Mouse (Mus musculus) liver, embryonic 14.5 days (tissue): ENCODE results near the gene Abat. TPM values are rescaled to one million over a fixed set of nuclear protein-coding genes. Genes with fewer than 3 reads are reported as not detected.
A peak's percentile ranks its signal among the peaks of the same experiment; 100 is the strongest.

Source experiments
- ATAC-seq: fragments of 200-750 bp; cut with Nextera tagmentation; 2 replicates; pipeline ENCODE4 v1.8.0; 2017; ENCODE audit warnings: moderate number of reproducible peaks, mild to moderate bottlenecking, moderate library complexity; ENCODE audit not compliant: insufficient read depth
- DNase-seq, 3 experiments: peaks; one replicate each; pipeline ENCODE4 v3.0.0-alpha.2; 2012 to 2013; ENCODE audit warnings: low read depth in 3 of 3, low spot score in 3 of 3
- H3K27ac ChIP-seq: fragments of 300-500 bp; sonication (generic); 2 replicates; pipeline ENCODE4 v1.5.1; 2014; ENCODE audit warnings: moderate library complexity, mild to moderate bottlenecking, control low read depth, inconsistent platforms
- H3K27me3 ChIP-seq: fragments of 300-500 bp; sonication (generic); 2 replicates; pipeline ENCODE4 v1.6.1; 2014; ENCODE audit warnings: mild to moderate bottlenecking, low read length, moderate library complexity; ENCODE audit not compliant: control insufficient read depth, insufficient read depth
- H3K36me3 ChIP-seq: fragments of 300-500 bp; sonication (generic); replicated peaks from 2 replicates; pipeline ENCODE4 v1.6.1; 2014; ENCODE audit warnings: low read depth; ENCODE audit not compliant: control insufficient read depth, insufficient read depth
- H3K4me1 ChIP-seq, 2 experiments: fragments of 200-500 bp in 1 of 2; fragments of 300-500 bp in 1 of 2; sonication (generic) in 1 of 2; replicated peaks; 2 replicates each; pipeline ENCODE4 v1.6.1; 2012 to 2014; ENCODE audit warnings: antibody characterized with exemption in 1 of 2, inconsistent platforms in 1 of 2, low read length in 1 of 2; ENCODE audit not compliant: control insufficient read depth in 2 of 2, insufficient read depth in 2 of 2
- H3K4me2 ChIP-seq: fragments of 300-500 bp; sonication (generic); 2 replicates; pipeline ENCODE4 v1.6.1; 2014; ENCODE audit warnings: low read depth, mild to moderate bottlenecking, control low read depth, moderate library complexity
- H3K4me3 ChIP-seq, 2 experiments: fragments of 200-500 bp in 1 of 2; fragments of 300-500 bp in 1 of 2; sonication (generic) in 1 of 2; 2 replicates each; pipeline ENCODE4 v1.5.1; 2012 to 2014; ENCODE audit warnings: low read depth in 2 of 2, low read length in 2 of 2, mild to moderate bottlenecking in 2 of 2, control low read depth in 1 of 2, inconsistent platforms in 1 of 2, moderate library complexity in 1 of 2; ENCODE audit not compliant: insufficient read depth in 1 of 2
- H3K9ac ChIP-seq: fragments of 300-500 bp; sonication (generic); replicated peaks from 2 replicates; pipeline ENCODE4 v1.6.1; 2014; ENCODE audit warnings: mild to moderate bottlenecking, control low read depth, moderate library complexity
- H3K9me3 ChIP-seq: fragments of 300-500 bp; sonication (generic); 2 replicates; pipeline ENCODE4 v1.6.1; 2016; ENCODE audit warnings: low read length, mixed read lengths; ENCODE audit not compliant: control insufficient read depth
- CTCF ChIP-seq: IDR thresholded peaks from 2 replicates; pipeline ENCODE4 v1.5.1; 2016; ENCODE audit warnings: antibody characterized with exemption, low read depth, control low read depth
- EP300 ChIP-seq: IDR thresholded peaks from 2 replicates; pipeline ENCODE4 v1.6.1; 2016; ENCODE audit warnings: antibody characterized with exemption, low read depth
- WGBS: fragments of 180-500 bp; shearing (Covaris S2); extraction: QIAGEN DNeasy Blood & Tissue Kit; methylation state at CpG from one replicate; pipeline ENCODE4 v1.1.7; 2014; ENCODE audit not compliant: insufficient replicate concordance; 5-methylcytosine and 5-hydroxymethylcytosine counted together
- polyA plus RNA-seq, 2 experiments: library from polyadenylated mRNA; depleted of rRNA in 1 of 2; stranded (reverse) in 1 of 2; unstranded in 1 of 2; fragments of >200 nt; fragmentation: Nextera tagmentation in 1 of 2; extraction: Ambion mirVana in 1 of 2; gene quantifications; 2 replicates each; pipeline versions ENCODE4 v1.2.1 to v1.2.3; 2012 to 2014

Abat gene
- polyA plus RNA-seq (2012; rRNA removed) (11.9 and 12.8 TPM in 2 replicates), polyA plus RNA-seq (2014; fragmentation: Nextera tagmentation; extraction: Ambion mirVana) (13.7 and 16.3 TPM in 2 replicates)

DNA sequence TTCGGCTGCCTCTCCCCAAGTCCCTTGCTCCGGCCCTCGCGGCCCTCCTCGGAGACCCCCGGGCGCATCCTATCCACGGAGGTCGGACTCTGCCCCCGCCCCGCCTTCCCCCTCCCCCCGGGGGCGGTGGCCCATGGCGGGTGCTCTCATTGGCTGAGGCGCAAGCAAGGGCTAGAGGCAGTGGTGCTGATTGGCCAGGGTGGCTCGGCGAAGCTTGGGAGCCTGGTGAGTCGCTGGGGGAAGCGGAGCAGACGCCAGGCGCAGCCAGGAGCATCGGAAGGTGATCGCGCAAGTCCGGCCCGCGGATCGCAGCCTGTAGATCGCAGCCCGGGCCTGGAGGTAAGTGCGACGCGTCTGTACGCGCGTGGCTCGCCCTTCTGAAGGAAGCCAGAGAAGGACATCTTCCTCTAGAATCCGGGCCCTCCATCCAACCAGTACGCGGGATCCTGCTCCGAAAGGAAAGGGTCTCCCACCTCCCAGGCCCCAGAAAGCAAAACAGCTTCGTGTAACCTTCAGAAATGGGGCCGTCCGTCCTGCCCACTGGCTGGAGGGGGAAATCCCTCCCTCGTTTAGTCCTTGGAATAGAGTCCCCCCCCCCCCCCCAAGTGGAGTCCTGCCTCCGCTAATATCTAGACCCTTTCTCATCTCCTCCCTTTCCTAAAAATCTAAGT is at the start of gene Abat:
Gene Abat, plus strand, starts transcription at position 194 of the 671 bp plus-strand sequence.
- TF ChIP-seq CTCF (no peak), EP300 (no peak)
- no peak within 1 kb of the TSS for H3K27ac ChIP-seq
- no peaks in the 10 kb centered on the region for H3K36me3 ChIP-seq
- H3K9me3 ChIP-seq = no peaks in the 10 kb centered on the region
- DNase-seq (peak; percentile 27 to 42 (median 38)), ATAC-seq (peak; percentile 87)
- 1% methylated on average over 45 of the region's 46 CpGs for WGBS
- no peak within 1 kb of the TSS for H3K9ac ChIP-seq
- peak within 1 kb of the TSS; percentile 38 to 51 for H3K4me3 ChIP-seq
- peak within 1 kb of the TSS; percentile 48 for H3K4me2 ChIP-seq
- H3K27me3 ChIP-seq = peaks cover 3% of the 10 kb centered on the region; the same call in 1 of the 2 replicates
- peaks cover 0 to 4% of the 10 kb centered on the region in 2 experiments; a peak in 2 of 4 replicates for H3K4me1 ChIP-seq

DNA sequence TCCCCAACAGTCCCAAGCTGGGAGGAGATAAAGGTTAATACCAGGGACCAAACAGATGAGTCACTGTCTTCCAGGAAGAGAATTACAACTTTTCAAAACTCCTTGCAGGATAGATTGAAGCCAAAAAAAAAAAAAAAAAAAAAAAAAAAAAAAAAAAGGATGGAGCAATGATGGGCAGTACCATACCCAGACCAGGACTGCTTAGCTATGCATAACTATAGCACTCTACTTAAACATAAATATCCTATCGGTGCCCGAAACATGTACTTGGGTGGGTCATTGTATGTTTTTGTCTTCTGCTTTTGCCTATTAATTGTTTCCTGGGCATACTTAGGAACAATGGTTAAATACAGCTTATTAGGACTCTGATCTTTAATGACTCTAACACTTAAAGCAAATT is 43.1 kb upstream of the Abat start:
- no peak overlapping the region for H3K9ac ChIP-seq
- ATAC-seq = no peak
- WGBS = 73% methylated on average over 2 of the region's 2 CpGs

DNA sequence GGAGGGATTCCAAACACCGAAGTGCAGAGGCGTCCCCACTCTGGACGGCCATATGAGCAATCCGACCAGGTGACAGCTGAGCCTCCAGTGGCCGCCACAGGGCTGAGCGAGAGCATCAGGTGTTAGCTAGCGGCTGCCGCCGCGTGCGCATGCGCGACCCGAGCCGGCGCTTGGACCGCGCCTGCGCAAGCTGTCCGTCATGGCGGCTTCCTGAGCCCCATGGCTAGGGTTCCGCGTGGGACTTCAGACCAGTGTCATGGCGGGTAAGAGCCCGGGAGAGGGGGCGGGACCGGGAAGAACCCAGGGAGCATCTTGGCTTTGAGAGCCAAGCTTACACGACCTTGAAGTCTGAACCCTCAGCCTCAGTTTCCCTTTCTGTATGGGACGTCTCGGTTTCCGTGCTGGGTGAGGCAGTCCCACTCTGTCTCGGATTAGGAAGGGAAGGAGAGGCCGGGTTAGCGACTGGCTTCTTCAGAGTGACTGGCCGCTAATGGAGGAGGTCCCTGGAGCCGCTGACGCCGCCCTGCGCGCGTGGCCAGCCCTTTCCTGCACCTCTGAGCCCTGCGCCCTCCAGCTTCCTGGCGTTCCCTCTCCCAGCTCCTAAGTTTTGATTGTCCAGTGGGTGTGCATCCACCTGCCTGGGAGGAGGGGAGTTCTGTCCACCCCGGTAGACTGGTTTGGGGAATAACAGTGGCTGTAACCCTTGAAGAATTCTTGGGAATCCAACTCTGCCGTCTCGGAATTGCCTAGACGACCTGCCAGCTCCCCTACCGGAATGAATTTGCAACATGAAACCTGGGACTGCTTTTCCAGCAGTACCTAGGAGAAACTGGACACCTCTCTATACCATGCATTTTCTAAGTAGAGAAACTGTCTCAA is 42.4 kb upstream of the Abat start, which contains the start of gene Mettl22:
Gene Mettl22, plus strand, starts transcription at position 186 of the 879 bp plus-strand sequence.
- TF ChIP-seq EP300 (no peak), CTCF (peak; percentile 55)
- peak within 1 kb of the TSS; percentile 55 for H3K9ac ChIP-seq
- H3K36me3 ChIP-seq = no peaks in the 10 kb centered on the region
- H3K4me1 ChIP-seq = peaks cover 3 to 7% of the 10 kb centered on the region in 2 experiments; a peak in 3 of 4 replicates
- peak within 1 kb of the TSS; percentile 53 for H3K27ac ChIP-seq
- ATAC-seq (peak; percentile 99), DNase-seq (peak; percentile 75 to 78 (median 78))
- no peaks in the 10 kb centered on the region for H3K9me3 ChIP-seq
- peak within 1 kb of the TSS; percentile 71 for H3K4me2 ChIP-seq
- under 1% methylated on average over 48 of the region's 48 CpGs for WGBS
- H3K4me3 ChIP-seq = peak within 1 kb of the TSS; percentile 61 to 91
- H3K27me3 ChIP-seq = no peaks in the 10 kb centered on the region

More for the DNA sequence above, 43.1 kb upstream of the Abat start:
- Histone ChIP-seq H3K9me3 (no peaks in the 10 kb centered on the region), H3K4me2 (peak overlapping the region; percentile 71), H3K27ac (no peak overlapping the region), H3K36me3 (no peaks in the 10 kb centered on the region), H3K4me1 (peaks cover 3 to 7% of the 10 kb centered on the region in 2 experiments; a peak in 3 of 4 replicates), H3K27me3 (no peaks in the 10 kb centered on the region), H3K4me3 (peak overlapping the region in 1 of 2 experiments; percentile 61; a peak in 2 of 4 replicates)
- no peak for TF ChIP-seq CTCF
- TF ChIP-seq EP300 = no peak
- DNase-seq = peak in 1 of 3 experiments; percentile 1

DNA sequence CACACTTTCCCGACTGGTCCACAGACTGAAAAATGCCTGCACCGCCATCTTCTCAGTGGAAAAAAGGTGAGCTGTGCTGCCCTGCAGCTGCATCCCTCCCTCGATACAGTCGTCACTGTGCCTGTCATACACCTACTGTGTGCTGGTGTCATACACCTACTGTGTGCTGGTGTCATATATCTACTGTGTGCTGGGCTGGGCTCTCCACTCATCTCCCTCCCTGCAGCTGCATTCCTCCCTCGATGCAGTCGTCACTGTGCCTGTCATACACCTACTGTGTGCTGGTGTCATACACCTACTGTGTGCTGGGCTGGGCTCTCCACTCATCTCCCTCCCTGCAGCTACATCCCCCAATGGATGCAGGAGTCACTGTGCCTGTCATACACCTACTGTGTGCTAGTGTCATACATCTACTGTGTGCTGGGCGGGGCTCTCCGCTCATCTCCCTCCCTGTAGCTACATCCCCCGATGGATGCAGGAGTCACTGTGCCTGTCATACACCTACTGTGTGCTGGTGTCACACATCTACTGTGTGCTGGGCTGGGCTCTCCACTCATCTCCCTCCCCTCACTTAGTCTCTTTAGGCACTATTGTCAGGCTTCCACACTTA is 25.7 kb upstream of the Abat start:
- no peak overlapping the region for H3K4me3 ChIP-seq
- H3K4me2 ChIP-seq = no peak overlapping the region
- DNase-seq (no peak), ATAC-seq (no peak)
- WGBS = 70% methylated on average over 9 of the region's 9 CpGs
- H3K27ac ChIP-seq = no peak overlapping the region
- no peaks in the 10 kb centered on the region for H3K4me1 ChIP-seq
- H3K36me3 ChIP-seq = peaks cover 2% of the 10 kb centered on the region
- no peaks in the 10 kb centered on the region for H3K27me3 ChIP-seq
- TF ChIP-seq CTCF (no peak), EP300 (no peak)
- no peaks in the 10 kb centered on the region for H3K9me3 ChIP-seq
- no peak overlapping the region for H3K9ac ChIP-seq
